Mouse (Mus musculus) heart, embryonic 15.5 days (tissue): ENCODE results near the gene Fam187b. TPM values are rescaled to one million over a fixed set of nuclear protein-coding genes. Genes with fewer than 3 reads are reported as not detected.
A peak's percentile ranks its signal among the peaks of the same experiment; 100 is the strongest.
"Not testable (repeated sequence)": the region's sequence is repeated elsewhere in the genome, so short reads cannot be mapped to it uniquely, and the experiment has no call there.

ENCODE experiments used
- ATAC-seq: fragments of 200-750 bp; cut with Nextera tagmentation; replicated peaks from 2 replicates; pipeline ENCODE4 v1.8.0; 2017; ENCODE audit warnings: low read depth, moderate TSS enrichment; ENCODE audit not compliant: insufficient number of reproducible peaks, insufficient read depth, low FRiP score
- H3K27ac ChIP-seq: fragments of 300-500 bp; sonication (generic); 2 replicates; pipeline ENCODE4 v1.5.1; 2015; ENCODE audit warnings: mild to moderate bottlenecking, inconsistent platforms
- H3K27me3 ChIP-seq: fragments of 300-500 bp; sonication (generic); 2 replicates; pipeline ENCODE4 v1.6.1; 2015; ENCODE audit warnings: inconsistent platforms
- H3K36me3 ChIP-seq: fragments of 300-500 bp; sonication (generic); 2 replicates; pipeline ENCODE4 v1.6.1; 2015; ENCODE audit warnings: mild to moderate bottlenecking, inconsistent platforms
- H3K4me1 ChIP-seq: fragments of 300-500 bp; sonication (generic); replicated peaks from 2 replicates; pipeline ENCODE4 v1.6.1; 2015; ENCODE audit warnings: inconsistent platforms
- H3K4me2 ChIP-seq: fragments of 300-500 bp; sonication (generic); 2 replicates; pipeline ENCODE4 v1.6.1; 2015; ENCODE audit warnings: inconsistent platforms, mild to moderate bottlenecking, moderate library complexity
- H3K4me3 ChIP-seq: fragments of 300-500 bp; sonication (generic); 2 replicates; pipeline ENCODE4 v1.5.1; 2015; ENCODE audit warnings: mild to moderate bottlenecking, inconsistent platforms
- H3K9ac ChIP-seq: fragments of 300-500 bp; sonication (generic); 2 replicates; pipeline ENCODE4 v1.6.1; 2015; ENCODE audit warnings: mild to moderate bottlenecking, inconsistent platforms
- H3K9me3 ChIP-seq: fragments of 300-500 bp; sonication (generic); replicated peaks from 2 replicates; pipeline ENCODE4 v1.6.1; 2016; ENCODE audit warnings: inconsistent platforms
- WGBS: fragments of 180-500 bp; shearing (Covaris S2); methylation state at CpG from one replicate; pipeline ENCODE4 v1.1.7; 2015; ENCODE audit warnings: mixed read lengths; 5-methylcytosine and 5-hydroxymethylcytosine counted together
- polyA plus RNA-seq: library from polyadenylated mRNA; unstranded; fragments of >200 nt; fragmentation: Nextera tagmentation; extraction: Ambion mirVana; gene quantifications from 2 replicates; pipeline ENCODE4 v1.2.1, GENCODE M21; 2015

Fam187b gene
- 0.54 and 0.86 TPM in 2 replicates for polyA plus RNA-seq

- ATAC-seq = peak; percentile 73
- Histone ChIP-seq H3K9ac (peak within 1 kb of the TSS; percentile 49), H3K27ac (peak within 1 kb of the TSS; percentile 54), H3K9me3 (no peaks in the 10 kb centered on the region), H3K36me3 (no peaks in the 10 kb centered on the region), H3K4me2 (peak within 1 kb of the TSS; percentile 80), H3K4me1 (peaks cover 13% of the 10 kb centered on the region), H3K27me3 (peaks cover 22% of the 10 kb centered on the region), H3K4me3 (peak within 1 kb of the TSS; percentile 49)
- WGBS = under 1% methylated on average over 37 of the region's 37 CpGs
These were observed at the start of gene Fam187b for GRCm38 (mm10) chr7:30973501-30974289. Fam187b (plus strand) TSS chr7:30973790.

DNA sequence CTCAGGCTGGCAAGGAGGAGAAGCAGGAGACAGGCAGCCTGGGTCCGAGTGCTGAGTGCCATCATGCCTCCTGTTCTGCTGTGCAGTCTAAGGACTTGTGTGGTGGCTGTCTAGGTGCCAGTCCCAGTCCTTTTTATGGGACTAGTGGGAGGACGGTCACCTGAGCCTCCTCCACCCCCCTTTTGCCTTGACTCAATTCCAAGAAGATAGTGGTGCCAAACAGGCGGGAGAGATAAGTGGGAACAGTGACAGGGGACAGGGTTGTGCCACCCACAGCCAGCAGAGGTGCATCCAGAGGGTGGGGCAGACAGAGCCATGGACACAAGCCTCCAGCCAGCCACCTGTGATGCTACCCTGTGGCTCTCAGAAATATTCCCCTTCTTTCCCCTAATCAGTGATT lies 49.5 kb upstream of the Fam187b start:
- no peaks in the 10 kb centered on the region for H3K9me3 ChIP-seq
- H3K4me2 ChIP-seq = no peak overlapping the region
- no peaks in the 10 kb centered on the region for H3K36me3 ChIP-seq
- H3K4me1 ChIP-seq = no peaks in the 10 kb centered on the region
- no peak overlapping the region for H3K27ac ChIP-seq
- WGBS = 39% methylated on average over 3 of the region's 3 CpGs
- no peak overlapping the region for H3K4me3 ChIP-seq
- H3K9ac ChIP-seq = no peak overlapping the region
- H3K27me3 ChIP-seq = no peaks in the 10 kb centered on the region
- ATAC-seq = no peak

DNA sequence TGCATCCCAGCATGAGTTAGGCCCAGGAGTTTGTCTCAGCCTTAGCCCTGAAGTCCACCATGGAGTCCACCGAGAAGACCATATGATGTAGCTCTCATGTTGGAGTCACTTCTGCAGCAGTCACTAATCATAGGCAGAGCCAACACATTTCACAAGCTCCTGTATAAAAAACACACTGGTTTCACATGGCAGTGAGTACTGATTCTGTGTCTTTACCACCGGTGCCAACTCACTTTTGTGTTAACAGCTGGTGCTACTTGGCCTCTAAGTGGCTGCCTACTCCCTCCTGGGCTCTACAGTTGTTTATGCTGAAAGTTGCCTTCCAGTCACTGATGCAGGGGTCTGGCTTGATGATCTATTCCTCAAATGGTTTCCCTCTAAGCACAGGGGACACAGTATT lies 49.0 kb upstream of the Fam187b start, which contains the start of gene Hamp2:
Hamp2 (minus strand) TSS at position 101 of the 400 bp plus-strand sequence.
- not testable (repeated sequence) for H3K9me3 ChIP-seq, H3K27me3 ChIP-seq, ATAC-seq, H3K4me2 ChIP-seq, H3K27ac ChIP-seq, H3K36me3 ChIP-seq, H3K9ac ChIP-seq, H3K4me1 ChIP-seq, H3K4me3 ChIP-seq
- WGBS = 72% methylated on average over 2 of the region's 2 CpGs

- H3K27me3 ChIP-seq, H3K4me2 ChIP-seq, H3K27ac ChIP-seq, H3K9ac ChIP-seq, H3K4me3 ChIP-seq, ATAC-seq, H3K4me1 ChIP-seq, H3K9me3 ChIP-seq, H3K36me3 ChIP-seq: not testable (repeated sequence)
- 67% methylated on average over 6 of the region's 6 CpGs for WGBS
These were observed 38.0 kb upstream of the Fam187b start for GRCm38 (mm10) chr7:30935422-30936099.

- not testable (repeated sequence) for H3K9me3 ChIP-seq, H3K27me3 ChIP-seq, H3K36me3 ChIP-seq, H3K27ac ChIP-seq, H3K4me2 ChIP-seq, H3K9ac ChIP-seq, H3K4me3 ChIP-seq, H3K4me1 ChIP-seq, ATAC-seq
- 72% methylated on average over 1 of the region's 1 CpGs for WGBS
These were observed 33.5 kb upstream of the Fam187b start for GRCm38 (mm10) chr7:30940070-30940469.

DNA sequence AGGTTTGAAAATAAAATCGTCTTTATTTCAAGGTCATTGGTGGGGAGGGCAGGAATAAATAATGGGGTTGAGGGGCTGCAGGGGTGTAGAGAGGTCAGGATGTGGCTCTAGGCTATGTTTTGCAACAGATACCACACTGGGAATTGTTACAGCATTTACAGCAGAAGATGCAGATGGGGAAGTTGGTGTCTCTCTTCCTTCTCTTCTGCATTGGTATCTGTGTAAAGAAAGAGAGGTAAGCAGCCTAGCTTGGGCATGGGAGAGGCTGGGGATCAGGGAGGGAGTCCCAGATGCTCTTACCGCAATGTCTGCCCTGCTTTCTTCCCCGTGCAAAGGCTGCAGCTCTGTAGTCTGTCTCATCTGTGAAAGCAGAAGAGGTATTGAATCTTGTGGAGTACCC lies 31.2 kb upstream of the Fam187b start:
- not testable (repeated sequence) for H3K36me3 ChIP-seq, H3K4me2 ChIP-seq, ATAC-seq, H3K27me3 ChIP-seq, H3K4me1 ChIP-seq, H3K9me3 ChIP-seq, H3K27ac ChIP-seq, H3K9ac ChIP-seq, H3K4me3 ChIP-seq
- 37% methylated on average over 3 of the region's 3 CpGs for WGBS

GRCm38 (mm10) chr7:30943909-30944635 lies 29.5 kb upstream of the Fam187b start, which contains the start of gene Hamp:
Hamp (minus strand) TSS chr7:30944032.
- H3K4me1 ChIP-seq = no peaks in the 10 kb centered on the region
- ATAC-seq = no peak
- no peak within 1 kb of the TSS for H3K4me2 ChIP-seq
- peaks cover 9% of the 10 kb centered on the region; the same call in 1 of the 2 replicates for H3K36me3 ChIP-seq
- no peak within 1 kb of the TSS for H3K27ac ChIP-seq
- no peak within 1 kb of the TSS for H3K4me3 ChIP-seq
- no peak within 1 kb of the TSS for H3K9ac ChIP-seq
- no peaks in the 10 kb centered on the region for H3K27me3 ChIP-seq
- 53% methylated on average over 9 of the region's 9 CpGs for WGBS
- H3K9me3 ChIP-seq = no peaks in the 10 kb centered on the region

GRCm38 (mm10) chr7:30944706-30945105 lies 28.9 kb upstream of the Fam187b start:
- not testable (repeated sequence) for H3K9me3 ChIP-seq, H3K4me1 ChIP-seq, H3K9ac ChIP-seq, H3K27me3 ChIP-seq, H3K4me2 ChIP-seq, H3K27ac ChIP-seq, H3K4me3 ChIP-seq, ATAC-seq
- WGBS = 54% methylated on average over 2 of the region's 2 CpGs
- peaks cover 12% of the 10 kb centered on the region; the same call in 1 of the 2 replicates for H3K36me3 ChIP-seq

- peaks cover 15% of the 10 kb centered on the region; the same call in 1 of the 2 replicates for H3K36me3 ChIP-seq
- ATAC-seq, H3K4me3 ChIP-seq, H3K4me1 ChIP-seq, H3K27ac ChIP-seq, H3K4me2 ChIP-seq, H3K27me3 ChIP-seq, H3K9me3 ChIP-seq, H3K9ac ChIP-seq: not testable (repeated sequence)
- 84% methylated on average over 7 of the region's 7 CpGs for WGBS
These were observed 28.1 kb upstream of the Fam187b start for GRCm38 (mm10) chr7:30945466-30945865.

DNA sequence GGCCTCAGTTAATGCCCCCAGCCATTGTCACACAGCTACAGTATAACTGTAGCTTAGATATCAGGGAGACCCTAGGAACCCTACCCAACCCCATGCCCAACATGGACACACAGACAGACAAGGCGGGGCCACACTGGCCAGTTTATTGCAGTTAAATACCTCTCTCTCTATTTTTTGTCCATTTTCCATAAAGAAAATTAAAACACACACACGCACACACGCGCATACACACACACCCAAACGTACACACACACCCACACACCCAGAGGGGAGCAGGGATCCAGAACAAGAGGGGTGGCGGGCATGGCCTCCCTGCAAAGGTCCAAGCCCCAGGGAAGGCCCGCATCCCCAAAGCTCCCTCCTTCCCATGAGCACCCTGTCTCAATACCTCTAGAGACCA lies 27.7 kb upstream of the Fam187b start:
- Histone ChIP-seq H3K9me3 (no peaks in the 10 kb centered on the region), H3K27me3 (no peaks in the 10 kb centered on the region), H3K4me3 (no peak overlapping the region), H3K4me2 (no peak overlapping the region), H3K9ac (no peak overlapping the region), H3K36me3 (peaks cover 17% of the 10 kb centered on the region; the same call in 1 of the 2 replicates), H3K4me1 (no peaks in the 10 kb centered on the region), H3K27ac (no peak overlapping the region)
- ATAC-seq = no peak
- WGBS = 96% methylated on average over 7 of the region's 7 CpGs

DNA sequence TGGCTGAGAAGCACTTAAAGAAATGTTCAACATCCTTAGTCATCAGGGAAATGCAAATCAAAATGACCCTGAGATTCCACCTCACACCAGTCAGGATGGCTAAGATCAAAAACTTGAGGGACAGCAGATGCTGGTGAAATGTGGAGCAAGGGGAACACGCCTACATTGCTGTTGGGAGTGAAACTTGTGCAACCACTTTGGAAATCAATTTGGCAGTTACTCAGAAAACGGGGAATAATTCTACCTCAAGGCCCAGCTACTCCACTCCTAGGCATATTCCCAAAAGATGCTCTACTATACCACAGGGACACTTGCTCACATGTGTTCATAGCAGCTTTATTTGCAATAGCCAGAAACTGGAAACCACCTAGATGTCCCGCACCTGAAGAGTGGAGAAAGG lies 23.7 kb upstream of the Fam187b start:
- H3K36me3 ChIP-seq = peaks cover 53% of the 10 kb centered on the region
- not testable (repeated sequence) for H3K27me3 ChIP-seq, H3K4me1 ChIP-seq, H3K9ac ChIP-seq, ATAC-seq, H3K4me2 ChIP-seq, H3K27ac ChIP-seq, H3K4me3 ChIP-seq, H3K9me3 ChIP-seq
- WGBS = 83% methylated on average over 3 of the region's 3 CpGs
